Mouse (Mus musculus): Measurements from ENCODE around the gene Zfp664.

The Zfp664 gene

GRCm38 (mm10) chr5:124873096-124873495 is 10.6 kb downstream of the Zfp664 start:
- DNase-seq: no peak

- peak; percentile 27 to 72 for DNase-seq
Observed at GRCm38 (mm10) chr5:124873890-124874601, 11.6 kb downstream of the Zfp664 start.

- DNase-seq: no peak
Observed at GRCm38 (mm10) chr5:124879251-124879650, 16.8 kb downstream of the Zfp664 start.

- no peak for DNase-seq
Observed at GRCm38 (mm10) chr5:124879801-124880200, 17.3 kb downstream of the Zfp664 start.

GRCm38 (mm10) chr5:124883877-124884276 is 21.4 kb downstream of the Zfp664 start:
- no peak for DNase-seq

GRCm38 (mm10) chr5:124888661-124889060 is 26.2 kb downstream of the Zfp664 start:
- no peak for DNase-seq

- DNase-seq: no peak
Observed at GRCm38 (mm10) chr5:124891921-124892370, 29.5 kb downstream of the Zfp664 start.

- no peak for DNase-seq
Observed at GRCm38 (mm10) chr5:124896135-124896534, 33.6 kb downstream of the Zfp664 start.

GRCm38 (mm10) chr5:124899945-124900631 is 37.6 kb downstream of the Zfp664 start:
- peak; percentile 88 to 93 for DNase-seq

- no peak for DNase-seq
Observed at GRCm38 (mm10) chr5:124900738-124901490, 38.4 kb downstream of the Zfp664 start.

- DNase-seq: no peak
Observed at GRCm38 (mm10) chr5:124901675-124902074, 39.2 kb downstream of the Zfp664 start.

- DNase-seq: no peak
Observed at GRCm38 (mm10) chr5:124902195-124902594, 39.7 kb downstream of the Zfp664 start.

- DNase-seq: no peak
Observed at GRCm38 (mm10) chr5:124903852-124904251, 41.4 kb downstream of the Zfp664 start.

- no peak for DNase-seq
Observed at GRCm38 (mm10) chr5:124906890-124907289, 44.4 kb downstream of the Zfp664 start.

- DNase-seq: peak; percentile 83 to 88
Observed at GRCm38 (mm10) chr5:124908860-124909259, 46.4 kb downstream of the Zfp664 start.

GRCm38 (mm10) chr5:124912276-124912675 is 49.8 kb downstream of the Zfp664 start:
- DNase-seq: no peak

GRCm38 (mm10) chr5:124912946-124913933 is 50.7 kb downstream of the Zfp664 start:
- no peak for DNase-seq

GRCm38 (mm10) chr5:124919798-124920197 is 57.3 kb downstream of the Zfp664 start:
- DNase-seq: no peak

- DNase-seq: no peak
Observed at GRCm38 (mm10) chr5:124921410-124921809, 58.9 kb downstream of the Zfp664 start.

- peak; percentile 69 to 73 for DNase-seq
Observed at GRCm38 (mm10) chr5:124922356-124923352, 60.2 kb downstream of the Zfp664 start.
